Mouse (Mus musculus) neural tube, embryonic 15.5 days (tissue): ENCODE data around the gene Lhx5. TPM values are rescaled to one million over a fixed set of nuclear protein-coding genes. Genes with fewer than 3 reads are reported as not detected.
A peak's percentile ranks its signal among the peaks of the same experiment; 100 is the strongest.

Source experiments
- ATAC-seq: fragments of 200-750 bp; cut with Nextera tagmentation; 2 replicates; pipeline ENCODE4 v1.8.0; 2017; ENCODE audit warnings: mild to moderate bottlenecking, moderate TSS enrichment, moderate library complexity; ENCODE audit not compliant: low FRiP score
- H3K27ac ChIP-seq: fragments of 300-500 bp; sonication (generic); replicated peaks from 2 replicates; pipeline ENCODE4 v1.5.1; 2015; ENCODE audit warnings: mild to moderate bottlenecking, inconsistent platforms
- H3K27me3 ChIP-seq: fragments of 300-500 bp; sonication (generic); replicated peaks from 2 replicates; pipeline ENCODE4 v1.6.1; 2015; ENCODE audit warnings: inconsistent platforms
- H3K36me3 ChIP-seq: fragments of 300-500 bp; sonication (generic); 2 replicates; pipeline ENCODE4 v1.6.1; 2015; ENCODE audit warnings: inconsistent platforms
- H3K4me1 ChIP-seq: fragments of 300-500 bp; sonication (generic); 2 replicates; pipeline ENCODE4 v1.6.1; 2015; ENCODE audit warnings: inconsistent platforms
- H3K4me2 ChIP-seq: fragments of 300-500 bp; sonication (generic); 2 replicates; pipeline ENCODE4 v1.6.1; 2015; ENCODE audit warnings: inconsistent platforms, mild to moderate bottlenecking, moderate library complexity
- H3K4me3 ChIP-seq: fragments of 300-500 bp; sonication (generic); replicated peaks from 2 replicates; pipeline ENCODE4 v1.5.1; 2015; ENCODE audit warnings: mild to moderate bottlenecking, inconsistent platforms
- H3K9ac ChIP-seq: fragments of 300-500 bp; sonication (generic); replicated peaks from 2 replicates; pipeline ENCODE4 v1.6.1; 2015; ENCODE audit warnings: mild to moderate bottlenecking, inconsistent platforms
- H3K9me3 ChIP-seq: fragments of 300-500 bp; sonication (generic); replicated peaks from 2 replicates; pipeline ENCODE4 v1.6.1; 2016; ENCODE audit warnings: inconsistent platforms
- WGBS: fragments of 180-500 bp; shearing (Covaris S2); methylation state at CpG from one replicate; pipeline ENCODE4 v1.1.7; 2015; ENCODE audit warnings: mixed read lengths; 5-methylcytosine and 5-hydroxymethylcytosine counted together
- polyA plus RNA-seq: library from polyadenylated mRNA; unstranded; fragments of >200 nt; fragmentation: Nextera tagmentation; extraction: Ambion mirVana; gene quantifications from 2 replicates; pipeline ENCODE4 v1.2.1, GENCODE M21; 2015

Gene Lhx5
- polyA plus RNA-seq, 1 experiment from 2014 or later: 22.4 TPM

DNA sequence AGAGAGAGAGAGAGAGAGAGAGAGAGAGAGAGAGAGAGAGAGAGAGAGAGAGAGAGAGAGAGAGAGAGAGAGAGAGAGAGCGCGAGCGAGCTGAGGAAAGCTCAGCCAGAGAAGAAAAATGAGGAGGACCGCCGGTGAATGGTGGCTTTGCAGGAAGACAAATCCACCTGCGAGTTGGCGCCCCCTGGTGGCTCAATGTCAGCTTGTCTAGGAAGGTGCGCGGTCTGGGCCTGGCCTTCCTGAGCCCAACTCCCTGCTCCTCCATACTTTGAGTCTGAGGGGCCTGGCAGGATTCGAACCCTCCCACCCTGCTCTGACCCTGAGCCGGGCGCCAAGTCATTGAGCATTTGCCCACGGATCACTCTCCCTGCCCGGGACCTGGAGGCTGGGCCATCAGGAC, 9.2 kb downstream of the Lhx5 start:
- Histone ChIP-seq H3K4me1 (peaks cover 24% of the 10 kb centered on the region), H3K9ac (peak overlapping the region; percentile 47; the same call in 1 of the 2 replicates), H3K4me3 (0 out of 2 replicates have a peak overlapping the region, but pooled peaks have one; percentile 54), H3K4me2 (peak overlapping the region; percentile 55), H3K27ac (peak overlapping the region; percentile 79; the same call in 1 of the 2 replicates), H3K9me3 (no peaks in the 10 kb centered on the region), H3K27me3 (peaks cover 39% of the 10 kb centered on the region), H3K36me3 (no peaks in the 10 kb centered on the region)
- WGBS: 5% methylated on average over 14 of the region's 14 CpGs
- ATAC-seq: peak; percentile 34; the same call in 1 of the 2 replicates

DNA sequence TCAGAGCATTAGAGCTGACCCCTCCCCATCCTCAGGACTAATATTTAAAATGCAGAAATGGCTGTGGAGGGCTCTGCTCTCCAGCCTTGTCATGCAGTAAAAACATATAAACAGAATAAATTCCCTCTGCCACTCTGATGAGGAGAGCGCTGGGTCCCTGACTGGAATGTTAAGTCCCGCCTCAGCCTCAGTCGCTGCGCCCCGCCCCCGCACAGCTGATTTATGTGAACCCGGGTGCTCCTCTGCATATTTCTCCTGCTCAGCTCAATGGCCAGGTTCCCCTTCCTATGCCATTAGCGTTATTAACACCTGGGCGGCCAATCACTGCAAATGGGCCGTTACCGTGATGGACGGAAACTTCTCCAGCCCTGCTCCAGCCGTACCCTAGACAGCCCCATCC, 15.8 kb downstream of the Lhx5 start:
- Histone ChIP-seq H3K4me3 (no peak overlapping the region), H3K4me1 (peaks cover 6% of the 10 kb centered on the region; the same call in 1 of the 2 replicates), H3K36me3 (no peaks in the 10 kb centered on the region), H3K27ac (no peak overlapping the region), H3K9me3 (no peaks in the 10 kb centered on the region), H3K9ac (no peak overlapping the region), H3K4me2 (peak overlapping the region; percentile 8), H3K27me3 (0 out of 2 replicates have a peak, but pooled peaks cover 11% of the 10 kb centered on the region)
- 37% methylated on average over 13 of the region's 13 CpGs for WGBS
- no peak for ATAC-seq

DNA sequence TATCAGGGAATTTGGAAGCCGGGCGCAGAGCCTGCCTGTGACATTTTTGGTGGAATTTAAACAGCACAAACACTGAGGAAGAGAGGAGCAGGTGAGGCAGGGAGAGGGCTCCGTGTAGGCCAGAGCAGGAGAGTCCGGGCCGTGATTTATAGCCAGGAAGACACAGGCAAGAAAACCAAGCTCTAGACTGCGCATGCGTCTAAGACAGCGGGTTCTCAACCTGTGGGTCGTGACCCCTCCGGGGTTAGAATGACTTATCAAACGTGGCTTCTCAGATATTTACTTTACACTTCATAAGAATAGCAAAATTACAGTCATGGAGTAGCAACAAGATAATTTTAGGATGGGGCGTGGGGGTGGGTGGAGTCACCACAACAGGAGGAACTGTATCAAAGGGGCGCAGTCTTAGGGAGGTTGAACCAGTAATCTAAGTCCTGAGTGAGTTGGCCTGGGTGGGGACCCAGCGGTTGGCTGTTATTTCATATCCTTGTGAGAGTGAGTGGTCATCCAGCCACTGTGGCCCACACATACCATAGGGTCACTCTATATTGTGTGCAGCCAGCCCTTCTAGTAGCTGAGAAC, 23.3 kb downstream of the Lhx5 start:
- Histone ChIP-seq H3K9ac (peak overlapping the region; percentile 38; the same call in 1 of the 2 replicates), H3K4me3 (no peak overlapping the region), H3K4me2 (peak overlapping the region; percentile 32), H3K27ac (peak overlapping the region; percentile 58), H3K27me3 (0 out of 2 replicates have a peak, but pooled peaks cover 3% of the 10 kb centered on the region), H3K4me1 (peaks cover 7% of the 10 kb centered on the region), H3K9me3 (no peaks in the 10 kb centered on the region), H3K36me3 (no peaks in the 10 kb centered on the region)
- peak; percentile 45; the same call in 1 of the 2 replicates for ATAC-seq
- WGBS: 46% methylated on average over 14 of the region's 14 CpGs

DNA sequence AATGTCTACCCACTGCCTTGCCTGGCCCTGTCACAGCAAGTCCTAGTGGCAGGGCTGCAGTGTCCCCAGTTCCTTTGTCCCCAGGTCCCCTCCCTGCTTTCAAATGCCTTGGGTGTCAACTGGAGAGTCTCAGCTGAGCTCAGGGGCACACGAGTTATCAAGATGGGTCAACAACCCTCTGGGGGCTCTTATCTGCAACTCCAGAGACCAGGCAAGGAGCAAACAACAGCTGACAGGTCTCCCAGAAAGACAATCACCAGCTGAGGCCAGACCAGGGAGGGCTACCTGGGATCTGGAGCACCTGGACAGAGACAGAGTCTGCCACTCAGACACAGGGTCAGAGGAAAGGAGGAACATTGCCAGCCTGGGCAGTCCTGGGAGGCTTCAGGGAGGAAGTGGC, 24.8 kb downstream of the Lhx5 start:
- Histone ChIP-seq H3K4me2 (no peak overlapping the region), H3K36me3 (no peaks in the 10 kb centered on the region), H3K9me3 (no peaks in the 10 kb centered on the region), H3K27me3 (0 out of 2 replicates have a peak, but pooled peaks cover 3% of the 10 kb centered on the region), H3K27ac (no peak overlapping the region), H3K4me1 (peaks cover 7% of the 10 kb centered on the region), H3K4me3 (no peak overlapping the region), H3K9ac (no peak overlapping the region)
- no peak for ATAC-seq
- 50% methylated on average over 1 of the region's 1 CpGs for WGBS

DNA sequence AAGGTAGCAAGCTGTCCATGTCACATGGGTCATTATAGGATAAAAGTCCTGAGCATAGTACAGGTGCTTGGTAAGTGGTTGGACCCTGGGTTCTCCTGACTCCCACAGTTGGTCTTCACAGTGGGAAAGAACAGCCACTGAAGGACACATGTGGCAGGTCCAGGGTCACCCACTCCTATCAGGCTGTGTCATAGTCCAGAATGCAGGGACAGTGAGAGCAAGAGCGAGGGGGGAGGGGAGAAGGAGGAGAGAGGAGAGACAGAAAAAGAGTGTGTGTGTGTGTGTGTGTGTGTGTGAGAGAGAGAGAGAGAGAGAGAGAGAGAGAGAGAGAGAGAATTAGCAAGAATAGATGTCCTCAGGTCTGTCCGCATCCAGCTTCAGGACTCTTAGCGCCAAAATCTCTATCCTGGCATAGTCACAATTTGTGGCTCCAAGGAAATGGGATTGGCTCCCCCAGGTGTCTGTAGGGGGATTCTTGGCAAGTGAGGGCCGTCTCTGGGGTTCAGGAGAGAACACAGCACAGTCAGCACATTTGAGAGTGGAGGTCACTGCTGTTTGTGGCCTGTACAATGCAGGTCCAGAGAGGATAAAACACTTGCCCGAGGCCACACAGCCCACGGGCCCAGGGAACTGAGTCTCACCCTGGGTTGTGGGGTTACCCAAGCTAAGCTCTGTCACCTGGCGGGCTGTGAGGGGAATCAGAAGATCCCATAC, 25.5 kb downstream of the Lhx5 start:
- ATAC-seq: no peak
- no peak overlapping the region for H3K4me2 ChIP-seq
- 47% methylated on average over 6 of the region's 7 CpGs for WGBS

DNA sequence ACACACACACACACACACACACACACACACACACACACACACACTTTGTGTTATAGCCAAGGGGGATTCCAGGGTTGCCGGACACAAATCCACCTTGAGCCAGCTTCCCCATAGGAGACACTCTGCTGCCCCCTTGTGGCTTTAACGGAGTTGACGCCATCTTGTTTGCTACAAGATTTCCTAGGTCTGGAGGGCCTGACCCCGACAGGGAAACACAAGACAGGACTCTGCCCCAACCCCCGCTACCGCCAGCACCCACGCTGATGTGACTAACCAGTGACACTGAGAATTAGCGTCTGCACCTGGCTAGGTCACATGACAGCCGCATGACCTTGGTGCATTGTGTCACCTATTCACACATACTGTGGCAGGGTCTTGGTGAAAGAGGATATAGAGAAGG, 26.1 kb downstream of the Lhx5 start:
- Histone ChIP-seq H3K9me3 (no peaks in the 10 kb centered on the region), H3K27ac (no peak overlapping the region), H3K36me3 (no peaks in the 10 kb centered on the region), H3K4me3 (no peak overlapping the region), H3K9ac (no peak overlapping the region), H3K4me2 (no peak overlapping the region), H3K4me1 (peaks cover 7% of the 10 kb centered on the region), H3K27me3 (0 out of 2 replicates have a peak, but pooled peaks cover 6% of the 10 kb centered on the region)
- ATAC-seq: no peak
- 5% methylated on average over 9 of the region's 9 CpGs for WGBS

More for the DNA sequence above, 25.5 kb downstream of the Lhx5 start:
- H3K9me3 ChIP-seq: no peaks in the 10 kb centered on the region
- H3K27ac ChIP-seq: no peak overlapping the region
- H3K4me1 ChIP-seq: peaks cover 7% of the 10 kb centered on the region
- H3K4me3 ChIP-seq: no peak overlapping the region
- H3K9ac ChIP-seq: no peak overlapping the region
- H3K27me3 ChIP-seq: 0 out of 2 replicates have a peak, but pooled peaks cover 6% of the 10 kb centered on the region
- no peaks in the 10 kb centered on the region for H3K36me3 ChIP-seq

DNA sequence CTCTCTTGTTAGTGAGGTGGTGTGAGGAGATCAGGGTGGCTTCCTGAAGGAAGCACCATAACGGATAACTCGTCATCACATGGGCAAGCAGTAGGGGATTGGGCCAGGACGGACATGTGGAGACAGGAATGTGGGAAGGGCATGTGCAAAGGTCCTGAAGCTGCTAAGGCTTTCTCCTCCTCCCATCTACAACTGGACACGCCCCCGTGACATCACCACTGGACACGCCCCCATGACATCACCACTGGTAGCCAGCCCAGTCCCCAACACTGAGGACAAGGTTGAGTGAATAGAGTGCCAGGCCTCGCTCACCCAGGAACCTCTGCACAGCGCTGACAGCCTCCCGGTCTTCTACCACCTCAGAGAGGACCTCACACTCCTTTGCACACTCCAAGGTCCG, 27.6 kb downstream of the Lhx5 start:
- Histone ChIP-seq H3K27me3 (0 out of 2 replicates have a peak, but pooled peaks cover 6% of the 10 kb centered on the region), H3K9me3 (no peaks in the 10 kb centered on the region), H3K27ac (no peak overlapping the region), H3K4me2 (no peak overlapping the region), H3K9ac (no peak overlapping the region), H3K4me1 (peaks cover 7% of the 10 kb centered on the region), H3K36me3 (no peaks in the 10 kb centered on the region), H3K4me3 (no peak overlapping the region)
- no peak for ATAC-seq
- 85% methylated on average over 10 of the region's 10 CpGs for WGBS

DNA sequence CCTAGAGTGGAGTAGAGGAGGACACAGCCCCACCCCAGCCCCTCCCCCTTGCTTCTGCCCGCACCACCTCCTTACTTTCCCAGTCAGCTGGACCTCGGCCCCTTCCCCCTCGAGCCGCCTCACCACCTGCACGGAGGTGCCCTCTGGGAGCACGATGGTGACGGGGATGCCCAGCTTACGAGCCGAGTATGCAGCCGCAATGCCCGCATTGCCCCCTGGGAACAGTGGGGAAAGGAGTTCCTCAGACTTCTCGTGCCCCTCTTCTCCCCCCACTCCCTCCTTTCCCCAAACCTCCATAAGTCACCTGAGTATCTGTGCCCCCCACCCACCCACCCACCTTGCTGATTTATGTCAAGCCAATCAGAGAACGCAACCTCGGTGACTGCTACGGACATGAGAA, 30.4 kb downstream of the Lhx5 start:
- Histone ChIP-seq H3K27me3 (0 out of 2 replicates have a peak, but pooled peaks cover 3% of the 10 kb centered on the region), H3K27ac (no peak overlapping the region), H3K36me3 (no peaks in the 10 kb centered on the region), H3K4me3 (no peak overlapping the region), H3K4me2 (no peak overlapping the region), H3K4me1 (peaks cover 5% of the 10 kb centered on the region; the same call in 1 of the 2 replicates), H3K9me3 (0 out of 2 replicates have a peak, but pooled peaks cover 2% of the 10 kb centered on the region), H3K9ac (no peak overlapping the region)
- WGBS: 75% methylated on average over 15 of the region's 15 CpGs
- no peak for ATAC-seq

DNA sequence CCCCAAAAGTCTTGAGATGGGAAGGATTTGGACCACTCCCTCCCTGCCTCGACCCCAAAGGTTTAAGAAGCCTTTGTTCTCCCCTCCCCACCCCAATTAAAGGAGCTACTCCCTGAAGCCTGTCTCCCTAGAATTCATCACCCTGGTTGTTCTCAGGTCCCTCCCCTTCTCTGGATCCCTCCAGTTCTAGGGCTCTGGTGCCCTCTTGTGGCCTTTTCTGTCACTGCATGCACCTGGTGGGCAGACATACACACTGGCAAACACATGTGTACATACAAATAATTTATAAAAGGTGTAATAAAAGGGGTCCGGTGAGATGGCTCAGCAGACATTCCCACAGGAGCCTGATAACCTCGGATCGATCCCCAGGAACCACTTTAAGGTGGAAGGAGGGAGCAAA, 32.8 kb downstream of the Lhx5 start:
- Histone ChIP-seq H3K9me3 (0 out of 2 replicates have a peak, but pooled peaks cover 2% of the 10 kb centered on the region), H3K4me1 (peaks cover 7% of the 10 kb centered on the region; the same call in 1 of the 2 replicates), H3K4me3 (no peak overlapping the region), H3K27ac (no peak overlapping the region), H3K9ac (no peak overlapping the region), H3K4me2 (no peak overlapping the region), H3K27me3 (0 out of 2 replicates have a peak, but pooled peaks cover 3% of the 10 kb centered on the region), H3K36me3 (no peaks in the 10 kb centered on the region)
- WGBS: 81% methylated on average over 4 of the region's 4 CpGs
- no peak for ATAC-seq

DNA sequence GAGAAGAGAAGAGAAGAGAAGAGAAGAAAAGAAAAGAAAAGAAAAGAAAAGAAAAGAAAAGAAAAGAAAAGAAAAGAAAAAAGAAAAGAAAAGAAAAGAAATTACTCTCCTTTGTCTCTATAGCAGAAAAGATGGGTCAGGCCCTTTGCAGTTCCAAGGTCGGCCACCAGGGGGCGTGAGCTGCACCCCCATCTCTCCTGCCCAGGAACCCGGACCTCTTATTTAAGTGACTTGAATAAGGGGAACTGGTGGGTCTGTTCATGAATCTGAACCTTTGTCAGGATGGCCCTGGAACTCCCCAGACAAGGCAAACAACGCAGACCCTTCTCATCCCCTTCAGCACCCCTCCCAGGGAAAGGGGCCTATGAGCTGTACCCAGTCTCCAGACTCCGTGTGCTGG, 33.6 kb downstream of the Lhx5 start:
- no peak for ATAC-seq
- H3K9me3 ChIP-seq: 0 out of 2 replicates have a peak, but pooled peaks cover 2% of the 10 kb centered on the region
- peaks cover 7% of the 10 kb centered on the region; the same call in 1 of the 2 replicates for H3K4me1 ChIP-seq
- H3K27me3 ChIP-seq: 0 out of 2 replicates have a peak, but pooled peaks cover 3% of the 10 kb centered on the region
- H3K9ac ChIP-seq: no peak overlapping the region
- H3K4me2 ChIP-seq: no peak overlapping the region
- no peaks in the 10 kb centered on the region for H3K36me3 ChIP-seq
- 45% methylated on average over 5 of the region's 5 CpGs for WGBS
- no peak overlapping the region for H3K27ac ChIP-seq
- H3K4me3 ChIP-seq: no peak overlapping the region

DNA sequence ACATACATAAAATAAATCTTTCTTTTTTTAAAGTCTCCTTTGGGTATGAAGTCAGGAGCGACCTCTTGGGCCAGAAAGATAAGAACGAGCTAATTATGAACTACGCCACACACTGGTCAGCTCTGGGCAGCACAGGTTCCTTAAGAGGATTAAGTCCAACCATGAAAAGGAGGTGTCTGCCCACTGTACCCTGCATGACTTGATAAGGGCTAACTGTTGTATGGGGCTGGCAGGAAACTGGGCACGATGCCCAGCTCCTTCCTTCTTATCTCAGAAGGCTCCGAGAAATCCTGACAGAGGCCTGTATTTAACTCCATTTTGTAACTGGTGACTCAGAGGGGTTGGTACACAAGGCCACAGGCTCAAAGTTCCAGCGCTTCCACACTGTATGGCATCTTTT, 34.4 kb downstream of the Lhx5 start:
- no peak overlapping the region for H3K9ac ChIP-seq
- 0 out of 2 replicates have a peak, but pooled peaks cover 2% of the 10 kb centered on the region for H3K9me3 ChIP-seq
- no peak for ATAC-seq
- WGBS: 89% methylated on average over 6 of the region's 6 CpGs
- H3K27ac ChIP-seq: no peak overlapping the region
- H3K36me3 ChIP-seq: no peaks in the 10 kb centered on the region
- 0 out of 2 replicates have a peak, but pooled peaks cover 3% of the 10 kb centered on the region for H3K27me3 ChIP-seq
- no peak overlapping the region for H3K4me3 ChIP-seq
- H3K4me1 ChIP-seq: peaks cover 7% of the 10 kb centered on the region; the same call in 1 of the 2 replicates
- no peak overlapping the region for H3K4me2 ChIP-seq
